Mouse (Mus musculus) thymus, postnatal 0 days (tissue): ENCODE results near the gene Syce2. TPM values are rescaled to one million over a fixed set of nuclear protein-coding genes. Genes with fewer than 3 reads are reported as not detected.
"Not testable (repeated sequence)": the region's sequence is repeated elsewhere in the genome, so short reads cannot be mapped to it uniquely, and the experiment has no call there.

Source experiments
- DNase-seq: peaks from one replicate; pipeline ENCODE4 v3.0.0-alpha.2; 2015; ENCODE audit warnings: low spot score
- polyA plus RNA-seq: library from polyadenylated mRNA; unstranded; fragments of >200 nt; fragmentation: Nextera tagmentation; extraction: Ambion mirVana; gene quantifications from 2 replicates; pipeline ENCODE4 v1.2.1, GENCODE M21; 2015

Syce2 gene
- polyA plus RNA-seq, 1 experiment from 2014 or later = 104 TPM

DNA sequence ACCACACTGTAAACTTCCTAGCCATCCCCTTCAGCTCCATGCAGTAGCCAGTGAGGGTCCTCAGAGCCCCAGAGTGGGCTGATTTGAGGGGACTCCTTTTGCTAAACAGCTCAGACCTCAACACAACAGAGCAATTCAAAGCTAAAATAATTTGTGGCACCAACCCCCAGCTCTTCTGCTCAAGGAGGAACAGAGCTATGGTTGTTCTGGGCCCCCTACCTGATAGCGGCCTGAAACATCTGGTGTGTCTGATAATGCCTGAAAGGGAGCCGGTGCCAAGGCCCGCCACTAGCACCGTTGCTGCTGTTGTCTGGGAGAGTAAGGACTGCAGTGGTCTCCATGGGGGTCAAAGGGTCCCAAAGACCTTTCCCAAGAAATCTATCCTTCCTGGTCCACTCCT is 29.2 kb downstream of the Syce2 start:
- no peak for DNase-seq

DNA sequence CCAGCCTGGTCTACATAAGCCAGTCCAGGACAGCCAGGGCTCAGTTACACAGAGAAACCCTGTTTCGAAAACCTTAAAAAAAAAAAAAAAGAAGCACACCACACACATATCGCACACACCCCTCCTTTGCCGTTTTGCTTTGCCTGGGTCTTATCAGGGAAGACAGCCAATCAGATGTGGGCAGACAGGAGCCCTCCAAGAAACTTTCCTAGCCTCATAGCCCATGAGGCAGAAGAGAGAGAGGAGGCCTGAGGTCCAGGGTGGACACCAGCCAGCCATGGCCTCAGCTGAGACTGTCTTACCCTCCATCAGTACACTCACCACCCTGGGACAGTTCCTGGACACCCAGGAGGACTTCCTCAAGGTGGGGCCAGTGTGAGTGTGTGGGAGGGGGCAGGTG is 29.8 kb downstream of the Syce2 start, which contains the start of gene Klf1:
Gene Klf1 (plus strand): TSS at position 177 of the 400 bp plus-strand sequence.
- DNase-seq = no peak

DNA sequence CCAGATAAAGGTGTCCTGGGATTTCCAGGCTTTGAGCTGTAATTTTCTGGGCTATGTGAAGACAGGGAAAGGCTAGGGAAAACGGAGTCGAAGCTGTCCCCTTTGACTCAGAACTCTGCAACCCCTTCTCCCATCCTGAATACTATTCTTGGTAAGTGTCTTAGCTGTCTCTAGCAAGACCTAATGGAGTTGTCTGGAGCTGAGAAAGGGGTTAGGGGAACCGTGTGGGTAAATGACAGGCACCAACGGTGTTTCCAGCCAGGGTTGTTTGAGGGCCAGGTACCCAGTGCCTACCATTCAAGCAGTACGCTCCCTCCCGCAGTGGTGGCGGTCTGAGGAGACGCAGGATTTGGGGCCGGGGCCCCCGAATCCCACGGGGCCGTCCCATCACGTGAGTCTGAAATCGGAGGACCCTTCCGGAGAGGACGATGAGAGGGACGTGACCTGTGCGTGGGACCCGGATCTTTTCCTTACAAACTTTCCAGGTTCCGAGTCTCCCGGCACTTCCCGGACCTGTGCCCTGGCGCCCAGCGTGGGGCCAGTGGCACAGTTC is 30.5 kb downstream of the Syce2 start:
- DNase-seq = no peak

DNA sequence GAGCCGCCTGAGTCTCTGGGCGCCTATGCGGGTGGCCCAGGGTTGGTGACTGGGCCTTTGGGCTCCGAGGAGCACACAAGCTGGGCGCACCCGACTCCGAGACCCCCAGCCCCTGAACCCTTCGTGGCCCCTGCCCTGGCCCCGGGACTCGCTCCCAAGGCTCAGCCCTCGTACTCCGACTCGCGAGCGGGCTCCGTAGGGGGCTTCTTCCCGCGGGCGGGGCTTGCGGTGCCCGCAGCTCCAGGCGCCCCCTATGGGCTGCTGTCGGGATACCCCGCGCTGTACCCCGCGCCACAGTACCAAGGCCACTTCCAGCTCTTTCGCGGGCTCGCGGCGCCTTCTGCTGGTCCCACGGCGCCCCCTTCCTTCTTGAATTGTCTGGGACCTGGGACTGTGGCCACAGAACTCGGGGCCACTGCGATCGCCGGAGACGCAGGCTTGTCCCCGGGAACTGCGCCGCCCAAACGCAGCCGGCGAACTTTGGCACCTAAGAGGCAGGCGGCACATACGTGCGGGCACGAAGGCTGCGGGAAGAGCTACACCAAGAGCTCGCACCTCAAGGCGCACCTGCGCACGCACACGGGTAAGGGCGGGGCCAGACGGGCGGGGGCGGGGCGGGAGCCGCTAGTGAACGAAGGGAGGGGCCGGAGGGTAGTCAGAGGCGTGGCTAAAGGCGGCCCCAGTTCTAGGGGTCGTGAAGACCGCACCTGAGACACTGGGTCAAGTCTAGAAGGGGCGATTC is 31.2 kb downstream of the Syce2 start:
- peak; percentile 91 for DNase-seq

DNA sequence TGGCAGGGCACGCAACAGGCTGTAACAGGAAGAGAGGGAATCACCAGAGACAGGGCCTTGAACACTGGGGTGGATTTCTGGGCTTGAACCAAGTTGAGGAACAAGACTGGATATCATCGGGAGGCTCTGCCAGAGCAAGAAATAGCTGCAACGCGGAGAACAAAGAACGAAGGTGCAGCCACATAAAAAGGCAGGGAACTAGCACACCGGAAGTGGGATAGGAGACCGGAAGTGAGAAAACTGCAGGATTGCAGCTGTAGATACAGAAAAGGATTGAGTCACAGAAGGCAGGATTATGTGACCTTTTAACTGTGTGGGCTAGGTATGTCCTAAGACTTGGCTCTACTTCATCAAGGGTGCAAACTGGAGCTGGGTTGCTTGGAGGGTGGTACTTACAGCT is 32.4 kb downstream of the Syce2 start:
- DNase-seq = peak; percentile 54

DNA sequence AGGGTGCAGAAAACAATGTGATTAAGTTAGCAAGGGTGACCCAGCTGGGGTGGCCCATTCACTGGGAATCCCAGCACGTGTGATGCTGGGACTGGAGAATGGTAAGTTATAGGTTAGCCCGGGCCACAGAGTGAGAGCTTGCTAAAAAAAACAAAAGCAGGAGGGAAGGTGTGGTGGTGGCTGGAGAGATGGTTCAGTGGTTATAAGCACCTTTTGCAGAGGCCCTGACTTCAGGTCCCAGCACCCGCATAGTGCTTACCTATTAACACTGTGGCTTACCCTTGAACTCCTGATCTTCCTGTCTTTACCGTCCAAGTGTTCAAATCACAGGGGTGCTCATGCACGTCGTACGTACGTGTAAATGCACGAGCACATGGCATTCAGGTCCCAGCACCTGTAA is 35.1 kb downstream of the Syce2 start:
- no peak for DNase-seq

DNA sequence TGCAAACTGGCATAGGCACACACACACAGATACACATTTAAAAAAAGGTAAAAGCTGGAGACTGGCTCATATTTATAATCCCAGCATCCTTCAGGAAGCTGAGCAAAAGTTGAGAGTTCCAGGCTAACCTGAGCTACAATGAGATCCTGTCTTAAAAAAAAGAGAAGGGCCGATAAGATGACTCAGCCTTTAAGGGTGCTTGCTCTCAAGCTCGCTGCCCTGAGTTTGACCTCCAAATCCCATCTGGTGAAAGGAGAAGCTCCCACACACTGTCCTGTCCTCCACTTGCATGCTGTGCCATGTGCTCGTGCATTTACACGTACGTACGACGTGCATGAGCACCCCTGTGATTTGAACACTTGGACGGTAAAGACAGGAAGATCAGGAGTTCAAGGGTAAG is 35.6 kb downstream of the Syce2 start:
- no peak for DNase-seq

DNA sequence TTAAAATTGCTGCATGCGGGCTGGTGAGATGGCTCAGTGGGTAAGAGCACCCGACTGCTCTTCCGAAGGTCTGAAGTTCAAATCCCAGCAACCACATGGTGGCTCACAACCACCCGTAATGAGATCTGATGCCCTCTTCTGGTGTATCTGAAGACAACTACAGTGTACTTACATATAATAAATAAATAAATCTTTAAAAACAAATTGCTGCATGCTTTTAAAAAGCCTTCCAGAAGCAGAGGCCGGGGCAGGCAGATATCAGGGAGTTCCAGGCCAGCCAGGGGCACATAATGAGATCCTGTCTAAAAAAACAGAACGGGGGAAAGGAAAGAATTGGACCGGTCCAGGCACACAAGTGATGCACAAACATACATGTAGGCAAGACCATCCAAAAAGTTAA is 36.1 kb downstream of the Syce2 start:
- not testable (repeated sequence) for DNase-seq

DNA sequence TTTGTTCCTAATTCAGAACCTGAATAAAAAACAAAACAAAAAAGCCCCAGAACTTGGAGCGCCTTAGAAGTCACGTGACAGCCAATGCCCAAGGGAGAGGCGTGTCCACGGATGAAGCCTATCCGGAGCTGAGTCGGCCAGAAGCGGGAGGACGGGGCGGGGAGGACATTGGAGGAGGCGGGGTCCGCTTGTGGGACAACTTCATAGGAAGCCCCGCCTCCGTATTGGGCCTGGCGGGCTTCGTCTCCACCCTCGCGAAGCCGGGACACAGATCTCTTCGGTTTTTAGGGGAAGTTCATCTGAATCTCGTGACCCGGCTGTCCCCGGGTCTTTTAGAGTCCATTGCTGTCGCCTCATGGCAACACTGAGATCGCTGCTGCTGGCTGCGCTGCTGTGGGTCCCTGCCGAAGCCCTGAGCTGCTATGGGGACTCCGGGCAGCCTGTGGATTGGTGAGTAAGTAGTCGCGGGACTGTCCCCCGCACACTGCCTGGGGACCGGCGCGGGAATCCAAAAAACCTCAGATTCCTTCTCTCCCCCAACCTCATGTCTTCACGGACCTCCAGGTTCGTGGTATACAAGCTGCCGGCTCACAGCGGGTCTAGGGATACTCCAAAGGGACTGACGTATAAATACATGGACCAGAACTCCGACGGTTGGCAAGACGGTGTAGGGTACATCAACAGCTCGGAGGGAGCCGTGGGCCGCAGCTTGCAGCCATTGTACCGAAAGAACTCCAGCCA is 36.7 kb downstream of the Syce2 start, which contains the start of gene Dnase2a:
Gene Dnase2a (plus strand): TSS at position 140 of the 741 bp plus-strand sequence.
- DNase-seq = peak; percentile 83

DNA sequence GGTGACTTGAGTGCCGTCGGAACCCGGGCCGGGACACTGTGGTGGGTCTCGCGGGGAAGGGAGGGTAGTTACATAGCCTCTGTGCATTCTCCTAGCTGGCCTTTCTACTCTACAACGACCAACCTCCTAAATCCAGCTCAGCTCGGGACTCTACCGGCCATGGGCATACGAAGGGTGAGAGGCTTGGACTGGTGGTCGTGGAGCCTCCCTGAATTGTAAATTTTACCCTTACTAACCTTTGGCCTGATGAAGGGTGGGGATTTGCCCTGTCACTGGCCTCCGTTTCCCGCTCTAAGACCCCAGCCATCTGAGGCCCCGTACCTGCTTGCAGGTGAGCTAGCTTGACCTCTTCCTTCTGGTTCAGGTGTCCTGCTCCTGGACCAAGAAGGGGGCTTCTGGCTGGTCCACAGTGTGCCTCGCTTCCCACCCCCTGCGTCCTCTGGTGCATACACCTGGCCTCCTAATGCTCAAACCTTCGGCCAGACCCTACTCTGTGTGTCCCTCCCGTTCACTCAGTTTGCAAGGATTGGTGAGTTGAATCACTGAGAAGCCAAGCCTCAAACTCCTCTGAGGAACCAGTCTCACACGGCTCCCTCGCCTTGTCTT is 37.4 kb downstream of the Syce2 start:
- DNase-seq = no peak

DNA sequence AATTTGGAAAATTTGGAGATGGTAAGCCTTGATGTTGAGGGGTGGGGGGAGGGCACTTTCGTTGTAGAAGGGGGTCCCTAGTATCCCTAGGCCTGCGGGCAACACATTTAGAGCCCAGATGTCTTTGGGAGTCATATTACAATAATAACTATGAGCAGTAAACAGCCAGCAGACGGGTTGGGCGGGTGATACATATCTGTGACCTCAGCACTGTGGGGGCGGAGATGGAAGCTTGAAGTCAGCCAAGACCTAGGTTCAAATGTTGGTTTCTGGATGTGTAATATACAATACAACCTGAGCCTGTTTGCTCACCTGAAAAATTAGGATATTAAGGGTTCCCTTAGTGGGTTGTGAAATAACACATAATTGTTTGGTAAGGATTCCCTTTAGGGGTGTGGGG is 38.0 kb downstream of the Syce2 start:
- no peak for DNase-seq

DNA sequence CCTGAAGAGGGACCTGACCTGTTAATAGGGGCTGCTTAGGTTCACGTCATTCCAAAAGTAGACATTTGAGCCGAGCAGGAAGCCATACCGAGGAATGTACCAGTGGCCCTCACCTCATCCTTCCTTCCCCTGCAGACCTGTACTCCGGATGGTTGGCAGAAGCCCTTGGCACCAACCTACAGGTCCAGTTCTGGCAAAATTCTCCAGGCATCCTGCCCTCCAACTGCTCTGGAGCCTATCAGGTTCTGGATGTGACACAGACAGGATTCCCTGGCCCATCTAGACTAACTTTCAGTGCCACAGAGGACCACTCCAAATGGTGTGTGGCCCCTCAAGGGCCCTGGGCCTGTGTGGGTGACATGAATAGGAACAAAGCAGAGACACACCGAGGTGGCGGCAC is 38.6 kb downstream of the Syce2 start:
- DNase-seq = no peak

DNA sequence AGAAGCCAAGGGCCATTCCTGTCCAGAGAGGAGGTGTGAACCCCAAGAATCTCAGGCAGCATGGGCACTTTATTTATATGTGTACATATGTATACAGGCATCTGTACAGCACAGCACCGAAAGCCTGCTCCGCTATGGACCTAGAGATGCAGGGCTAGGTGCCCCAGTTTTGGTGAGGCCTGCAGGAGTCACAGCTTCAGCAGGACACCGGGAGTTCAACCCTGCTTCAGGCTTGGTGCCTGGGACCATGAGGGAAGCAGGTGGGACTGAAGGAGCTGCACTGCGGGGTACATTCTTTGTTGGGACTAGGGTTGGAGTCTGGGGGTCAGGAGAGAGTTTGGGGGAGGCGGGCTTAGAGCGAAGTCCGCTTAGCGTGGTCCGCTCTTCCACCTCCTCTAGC is 39.9 kb downstream of the Syce2 start:
- no peak for DNase-seq

DNA sequence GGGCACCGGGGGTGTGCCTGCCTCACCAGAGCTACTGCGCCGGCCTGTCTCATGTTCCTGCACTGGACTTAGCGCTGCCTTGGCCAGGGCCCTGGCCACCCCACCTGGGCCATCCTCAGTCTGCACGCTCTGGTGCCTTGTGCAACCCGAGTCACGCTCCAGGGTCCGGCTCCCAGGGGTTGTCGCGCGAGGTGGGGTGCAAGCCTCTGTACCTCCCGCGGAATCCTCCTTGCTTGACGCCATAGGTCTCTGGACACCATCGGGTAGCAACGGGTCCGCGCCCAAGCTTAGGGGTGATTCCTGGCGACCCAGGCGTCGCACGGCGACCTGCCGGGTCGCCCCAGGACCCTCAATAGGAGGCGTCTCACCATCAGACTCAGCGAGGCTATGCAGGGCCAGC is 40.5 kb downstream of the Syce2 start:
- DNase-seq = no peak

DNA sequence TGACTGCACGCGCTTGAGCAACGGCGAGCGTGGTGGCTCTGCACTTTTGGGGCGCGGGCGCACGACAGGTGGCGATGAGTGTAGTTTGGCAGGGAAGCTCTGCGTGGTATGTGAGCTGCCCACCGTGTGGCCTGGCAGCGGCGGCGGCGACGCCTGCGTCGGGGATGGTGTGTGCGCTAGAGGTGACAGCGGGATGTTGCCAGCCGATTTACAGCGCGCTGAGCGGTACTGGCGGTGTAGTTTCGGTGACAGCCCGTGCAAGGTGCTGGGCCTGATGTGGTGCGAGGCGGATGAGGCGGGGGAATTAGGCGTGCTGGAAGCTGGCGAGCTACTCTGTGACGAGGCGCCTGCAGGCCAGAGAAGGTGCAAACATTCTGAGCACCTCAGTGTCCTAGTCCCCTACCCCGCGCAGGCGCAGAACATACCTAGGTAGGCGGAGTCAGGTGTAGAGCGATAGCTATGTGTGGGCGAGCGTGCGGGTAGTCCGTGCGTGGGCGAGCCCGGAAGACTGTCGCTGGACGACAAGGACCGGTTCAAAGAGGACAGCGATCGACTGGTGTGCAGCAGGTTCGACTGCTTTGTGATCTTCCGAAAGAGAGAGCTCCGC is 41.1 kb downstream of the Syce2 start:
- DNase-seq = peak; percentile 83

DNA sequence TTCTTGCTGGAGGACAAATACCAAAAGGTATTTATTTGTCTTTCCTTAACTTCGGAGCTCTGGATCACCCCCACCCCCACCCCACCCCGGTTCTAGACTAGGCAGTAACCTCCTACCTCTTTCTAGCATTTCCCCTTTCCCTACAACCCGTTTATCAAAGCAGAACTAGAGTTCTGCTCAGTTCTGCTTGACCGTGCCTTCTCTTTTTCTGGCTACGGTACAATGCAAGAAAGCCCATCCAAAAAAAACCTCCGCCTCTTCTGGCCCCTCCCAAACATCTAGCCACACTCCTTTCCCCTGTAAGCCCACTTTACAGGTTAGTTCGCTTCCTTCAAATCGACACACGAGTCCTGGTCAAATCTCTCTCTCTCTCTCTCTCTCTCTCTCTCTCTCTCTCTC is 41.6 kb downstream of the Syce2 start:
- no peak for DNase-seq

DNA sequence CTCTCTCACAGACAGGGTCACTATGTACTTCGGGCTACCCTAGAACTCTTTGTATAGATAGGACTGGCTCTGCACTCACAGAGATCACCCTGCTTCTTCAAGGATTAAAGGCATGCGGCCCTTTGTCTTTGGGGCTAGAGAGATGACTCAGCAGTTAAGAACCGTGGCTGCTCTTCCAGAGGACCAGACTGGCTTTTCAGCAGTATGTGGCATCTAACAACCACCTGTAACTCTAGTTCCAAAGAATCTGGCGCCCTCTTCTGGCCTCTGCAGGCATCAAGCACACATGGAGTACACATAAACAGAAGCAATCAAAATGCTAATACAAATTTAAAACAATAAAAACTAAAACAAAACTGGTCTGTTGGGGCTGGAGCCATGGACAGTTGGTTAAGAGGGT is 42.0 kb downstream of the Syce2 start:
- peak; percentile 61 for DNase-seq

DNA sequence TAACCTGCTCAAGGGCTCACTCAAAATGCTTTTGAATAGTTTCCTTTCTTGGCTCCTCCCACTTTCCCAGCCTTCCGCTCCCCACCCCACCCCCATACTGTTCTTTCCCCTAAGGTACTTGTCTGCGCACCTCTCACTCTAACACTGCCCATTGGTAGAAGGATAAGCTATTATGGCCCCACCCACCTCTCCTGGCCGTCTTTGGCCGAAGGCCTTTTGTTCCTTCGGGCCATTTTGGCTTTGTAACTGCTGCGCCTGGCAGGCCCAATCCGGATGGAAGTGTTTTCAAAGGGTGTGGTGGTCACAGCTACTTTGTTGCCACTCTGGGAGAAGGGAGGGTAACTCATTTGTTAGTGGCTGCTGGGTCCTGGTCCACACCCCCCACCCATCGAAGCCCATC is 43.4 kb downstream of the Syce2 start:
- DNase-seq = no peak

DNA sequence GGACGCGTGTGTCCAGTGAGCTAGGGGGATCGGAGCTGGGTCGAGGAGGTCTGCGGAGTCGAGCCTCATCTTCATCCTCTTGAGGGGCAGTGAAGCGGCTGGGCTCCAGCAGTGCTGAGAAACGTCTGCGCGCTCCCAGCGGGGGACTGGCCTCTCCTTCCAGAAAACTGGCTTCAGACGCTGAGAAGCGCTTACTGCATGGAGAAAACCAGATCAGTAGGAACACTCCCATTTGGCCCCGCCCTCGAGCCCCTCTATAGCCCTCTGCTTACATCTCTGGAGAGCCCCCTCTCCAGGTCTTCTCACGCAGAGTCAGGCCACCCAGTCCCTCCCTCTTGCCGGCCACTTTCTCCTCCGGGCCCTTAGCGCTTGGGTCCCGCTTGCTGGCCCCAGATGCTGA is 45.9 kb downstream of the Syce2 start:
- no peak for DNase-seq

DNA sequence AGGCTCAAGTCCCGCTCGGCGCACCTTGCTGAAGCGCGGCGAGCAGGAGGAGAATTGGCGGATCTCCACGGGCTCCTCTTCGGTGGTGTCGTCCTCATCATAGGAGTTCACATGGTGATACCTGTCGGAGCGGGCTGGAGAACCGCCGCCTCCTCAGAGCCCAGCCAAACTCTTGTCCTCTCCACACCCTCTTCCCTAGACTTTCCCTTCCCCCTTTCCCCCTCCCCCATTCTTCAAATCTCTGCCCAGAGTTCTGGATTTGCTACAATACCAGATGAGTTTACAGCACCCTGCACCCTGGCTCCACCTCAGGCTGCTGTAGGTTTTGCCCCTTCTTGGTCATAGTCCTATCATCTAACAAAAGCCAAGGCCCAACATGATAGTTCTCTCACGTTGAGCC is 46.7 kb downstream of the Syce2 start:
- DNase-seq = no peak

DNA sequence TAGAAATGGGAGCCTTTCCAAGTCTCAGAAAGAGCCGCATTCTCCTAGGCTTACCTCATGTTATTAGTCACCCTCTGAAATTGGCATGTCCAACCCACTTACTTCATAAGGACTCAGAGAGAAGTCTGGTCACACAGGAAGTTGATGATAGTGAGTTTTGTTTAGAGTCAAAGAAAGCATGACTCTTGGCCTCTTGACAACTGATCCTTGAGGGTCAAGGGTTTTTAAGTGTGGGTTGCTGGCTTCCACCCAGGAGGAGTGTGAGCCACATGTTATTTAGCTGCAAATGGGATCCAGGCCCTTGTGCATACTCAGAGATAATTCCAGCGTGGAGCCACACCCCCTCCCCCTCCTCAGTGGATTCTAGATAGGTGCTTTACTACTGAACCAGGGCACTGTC is 49.7 kb downstream of the Syce2 start:
- no peak for DNase-seq

DNA sequence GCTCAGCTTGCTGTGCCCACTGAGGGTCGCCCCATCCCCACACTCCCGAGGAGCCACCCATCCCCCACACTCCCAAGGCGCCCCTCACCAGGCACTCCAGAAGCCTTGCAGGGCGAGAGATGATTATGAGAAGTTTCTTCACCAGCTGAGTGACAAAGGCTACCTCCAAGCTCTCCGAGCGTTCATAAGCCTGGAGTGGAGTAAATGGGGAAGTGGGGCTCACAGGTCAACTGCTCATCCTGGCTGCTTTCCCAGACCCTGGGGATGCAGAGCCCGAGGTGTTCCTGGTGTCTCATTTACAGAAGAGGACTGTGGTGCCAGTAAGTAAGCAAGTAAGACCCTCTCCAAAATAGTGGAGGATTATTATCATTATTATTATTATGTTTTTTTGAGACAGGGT is 53.6 kb downstream of the Syce2 start:
- DNase-seq = no peak
